Mouse (Mus musculus) mouse embryonic stem cell (cell line): ENCODE measurements around the gene Heatr3.

Source experiments
- in situ Hi-C, 2 experiments: fragments of 300-500 bp; cut with MboI; formaldehyde crosslinking; loops; 1 replicate in 1 of 2; 3 replicates in 1 of 2; pipeline ENCODE4 v1.14.3; 2019 to 2020; ENCODE audit warnings: low sequenced_read_pairs in 2 of 2, low pct_unique_long_range_greater_than_20kb in 1 of 2, mixed read lengths in 1 of 2; ENCODE audit not compliant: unreplicated experiment in 1 of 2

Gene Heatr3

GRCm38 (mm10) chr8:88137748-88138484 lies at the start of gene Heatr3:
Heatr3 (plus strand) TSS chr8:88137855.
- in situ Hi-C loops: no loop called here

- in situ Hi-C loops: no loop called here
Measured at GRCm38 (mm10) chr8:88088006-88088405, 49.6 kb upstream of the Heatr3 start.

GRCm38 (mm10) chr8:88091661-88092060 lies 46.0 kb upstream of the Heatr3 start:
- in situ Hi-C loops: no loop called here

GRCm38 (mm10) chr8:88093367-88093766 lies 44.3 kb upstream of the Heatr3 start:
- in situ Hi-C loops: no loop called here

GRCm38 (mm10) chr8:88098856-88099255 lies 38.8 kb upstream of the Heatr3 start:
- in situ Hi-C loops: no loop called here

GRCm38 (mm10) chr8:88099526-88099925 lies 38.1 kb upstream of the Heatr3 start:
- in situ Hi-C loops: no loop called here

- in situ Hi-C loops: no loop called here
Measured at GRCm38 (mm10) chr8:88109241-88109640, 28.4 kb upstream of the Heatr3 start.

- in situ Hi-C loops: no loop called here
Measured at GRCm38 (mm10) chr8:88118456-88119036, 19.1 kb upstream of the Heatr3 start, which contains the start of gene Cnep1r1. Cnep1r1 (plus strand) TSS chr8:88118769.

- in situ Hi-C loops: no loop called here
Measured at GRCm38 (mm10) chr8:88119076-88119475, 18.6 kb upstream of the Heatr3 start.

- in situ Hi-C loops: no loop called here
Measured at GRCm38 (mm10) chr8:88124850-88125249, 12.8 kb upstream of the Heatr3 start.

- in situ Hi-C loops: no loop called here
Measured at GRCm38 (mm10) chr8:88129397-88129796, 8.3 kb upstream of the Heatr3 start.

- in situ Hi-C loops: no loop called here
Measured at GRCm38 (mm10) chr8:88130754-88131317, 6.8 kb upstream of the Heatr3 start.

GRCm38 (mm10) chr8:88139256-88139655 lies 1.6 kb downstream of the Heatr3 start:
- in situ Hi-C loops: no loop called here

GRCm38 (mm10) chr8:88141629-88142028 lies 4.0 kb downstream of the Heatr3 start:
- in situ Hi-C loops: no loop called here

- in situ Hi-C loops: no loop called here
Measured at GRCm38 (mm10) chr8:88144041-88144440, 6.4 kb downstream of the Heatr3 start.

- in situ Hi-C loops: no loop called here
Measured at GRCm38 (mm10) chr8:88150910-88151371, 13.3 kb downstream of the Heatr3 start.

- in situ Hi-C loops: no loop called here
Measured at GRCm38 (mm10) chr8:88160237-88160995, 22.8 kb downstream of the Heatr3 start.

- in situ Hi-C loops: no loop called here
Measured at GRCm38 (mm10) chr8:88161439-88161838, 23.8 kb downstream of the Heatr3 start.

- in situ Hi-C loops: no loop called here
Measured at GRCm38 (mm10) chr8:88175264-88175663, 37.6 kb downstream of the Heatr3 start.
